Mouse (Mus musculus) liver, postnatal 0 days (tissue): ENCODE data around the gene Mrpl43. TPM values are rescaled to one million over a fixed set of nuclear protein-coding genes. Genes with fewer than 3 reads are reported as not detected.

ENCODE experiments used
- ATAC-seq: fragments of 200-750 bp; cut with Nextera tagmentation; 2 replicates; pipeline ENCODE4 v1.8.0; 2017; ENCODE audit warnings: mild to moderate bottlenecking, moderate library complexity
- DNase-seq: peaks from one replicate; pipeline ENCODE4 v3.0.0-alpha.2; 2016
- H3K27ac ChIP-seq: fragments of 300-500 bp; sonication (generic); 2 replicates; pipeline ENCODE4 v1.5.1; 2014; ENCODE audit warnings: antibody characterized with exemption, moderate library complexity, mild to moderate bottlenecking, low read depth
- H3K27me3 ChIP-seq: fragments of 300-500 bp; sonication (generic); 2 replicates; pipeline ENCODE4 v1.6.1; 2014; ENCODE audit warnings: low read length, control low read depth, mixed read lengths; ENCODE audit not compliant: insufficient read depth
- H3K36me3 ChIP-seq: fragments of 300-500 bp; sonication (generic); replicated peaks from 2 replicates; pipeline ENCODE4 v1.6.1; 2014; ENCODE audit warnings: mild to moderate bottlenecking, control low read depth, low read length, moderate library complexity, mixed read lengths; ENCODE audit not compliant: insufficient read depth
- H3K4me1 ChIP-seq: fragments of 300-500 bp; sonication (generic); 2 replicates; pipeline ENCODE4 v1.6.1; 2014; ENCODE audit warnings: antibody characterized with exemption, mild to moderate bottlenecking, control low read depth; ENCODE audit not compliant: insufficient read depth
- H3K4me2 ChIP-seq: fragments of 300-500 bp; sonication (generic); 2 replicates; pipeline ENCODE4 v1.6.1; 2014; ENCODE audit warnings: low read depth, mild to moderate bottlenecking, low read length, moderate library complexity, mixed read lengths
- H3K4me3 ChIP-seq: fragments of 300-500 bp; sonication (generic); 2 replicates; pipeline ENCODE4 v1.5.1; 2014; ENCODE audit warnings: low read depth, low read length
- H3K9ac ChIP-seq: fragments of 300-500 bp; sonication (generic); replicated peaks from 2 replicates; pipeline ENCODE4 v1.6.1; 2014; ENCODE audit warnings: mild to moderate bottlenecking, moderate library complexity
- H3K9me3 ChIP-seq: fragments of 300-500 bp; sonication (generic); 2 replicates; pipeline ENCODE4 v1.6.1; 2016; ENCODE audit warnings: mild to moderate bottlenecking, control low read depth, low read length, mixed read lengths
- CTCF ChIP-seq: sonication (generic); IDR thresholded peaks from 2 replicates; pipeline ENCODE4 v1.5.1; 2016; ENCODE audit warnings: antibody characterized with exemption, low read depth
- EP300 ChIP-seq: IDR thresholded peaks from 2 replicates; pipeline ENCODE4 v1.6.1; 2016; ENCODE audit warnings: antibody characterized with exemption, low read depth, mild to moderate bottlenecking
- WGBS: fragments of 180-500 bp; shearing (Covaris S2); extraction: QIAGEN DNeasy Blood & Tissue Kit; methylation state at CpG from one replicate; pipeline ENCODE4 v1.1.7; 2014; ENCODE audit not compliant: insufficient replicate concordance; 5-methylcytosine and 5-hydroxymethylcytosine counted together
- polyA plus RNA-seq: library from polyadenylated mRNA; unstranded; fragments of >200 nt; fragmentation: Nextera tagmentation; extraction: Ambion mirVana; gene quantifications from 2 replicates; pipeline ENCODE4 v1.2.1, GENCODE M21; 2015

Gene Mrpl43
- polyA plus RNA-seq, 1 experiment from 2014 or later = 43.8 TPM

DNA sequence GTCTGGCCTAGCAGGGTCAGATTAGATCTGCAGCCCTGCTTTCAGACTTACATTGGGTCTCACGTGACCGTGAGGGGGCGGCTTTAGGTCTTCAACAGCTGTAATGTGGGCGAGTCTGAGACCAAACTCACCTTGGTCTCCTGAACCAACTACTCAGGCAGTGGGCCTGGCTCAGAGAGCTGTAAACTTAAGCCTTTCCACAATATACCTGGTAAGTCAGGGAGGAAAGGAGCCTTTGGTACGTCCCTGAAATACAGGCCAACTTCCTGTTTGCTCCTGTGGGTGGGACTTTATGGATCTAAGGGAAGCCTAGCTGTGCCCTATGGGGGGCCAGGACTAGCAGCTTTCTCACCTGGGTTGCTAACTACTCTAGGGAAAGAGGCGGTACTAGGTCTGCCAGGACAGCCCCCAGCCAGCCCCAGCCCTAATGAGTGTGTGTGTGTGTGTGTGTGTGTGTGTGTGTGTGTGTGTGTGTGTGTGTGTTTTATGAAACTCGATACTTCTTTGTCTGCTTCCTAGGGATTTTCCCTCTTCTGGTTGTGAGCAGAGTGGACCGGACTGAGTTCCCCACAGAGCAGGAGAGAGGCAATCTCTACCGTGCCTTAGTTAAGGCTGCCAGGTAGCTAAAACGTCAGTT, 8.2 kb upstream of the Mrpl43 start, which contains the start of gene Lzts2:
Gene Lzts2 (plus strand): TSS at position 80 of the 637 bp plus-strand sequence.
- WGBS = 10% methylated on average over 10 of the region's 10 CpGs
- no peak for DNase-seq
- Histone ChIP-seq H3K4me2 (peak within 1 kb of the TSS; percentile 91), H3K4me1 (peaks cover 36% of the 10 kb centered on the region), H3K4me3 (peak within 1 kb of the TSS; percentile 59), H3K9me3 (no peaks in the 10 kb centered on the region), H3K27me3 (no peaks in the 10 kb centered on the region), H3K9ac (peak within 1 kb of the TSS; percentile 72), H3K36me3 (peaks cover 22% of the 10 kb centered on the region), H3K27ac (peak within 1 kb of the TSS; percentile 87)
- TF ChIP-seq EP300 = no peak
- ATAC-seq = peak; percentile 57

DNA sequence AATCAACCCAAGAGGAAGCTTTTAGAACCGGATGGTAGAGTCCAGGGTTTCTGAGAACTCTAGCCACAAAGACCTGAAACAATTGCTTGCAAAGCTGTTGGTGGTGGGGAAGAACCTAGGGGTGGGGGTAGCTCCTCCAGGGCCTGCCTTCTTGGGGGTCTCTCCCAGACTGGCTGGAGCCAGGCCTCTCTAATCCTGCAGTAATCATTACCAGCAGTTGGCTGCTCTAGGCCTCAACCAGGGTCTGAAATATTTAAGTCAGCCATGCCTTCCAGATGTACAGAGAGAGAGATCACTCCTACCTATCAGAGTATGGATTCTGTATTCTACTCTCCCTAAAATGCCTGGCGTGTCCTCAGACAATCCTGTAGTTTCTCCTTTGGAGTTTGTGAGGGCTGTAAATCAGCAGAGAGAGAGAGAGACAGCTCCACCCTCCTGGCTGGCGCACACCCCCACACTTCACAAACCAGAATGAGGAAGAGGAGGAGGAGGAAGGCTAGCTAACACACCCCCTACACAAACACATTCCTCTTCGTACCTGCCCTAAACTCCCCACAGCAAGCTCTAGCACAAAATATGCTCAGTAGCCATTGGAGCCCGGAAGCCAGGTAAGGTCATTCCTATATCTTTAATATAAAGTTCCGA, 7.5 kb upstream of the Mrpl43 start:
- H3K4me2 ChIP-seq = peak overlapping the region; percentile 91; the same call in 1 of the 2 replicates
- no peaks in the 10 kb centered on the region for H3K27me3 ChIP-seq
- H3K4me3 ChIP-seq = no peak overlapping the region
- WGBS = 48% methylated on average over 6 of the region's 6 CpGs
- peaks cover 25% of the 10 kb centered on the region for H3K36me3 ChIP-seq
- H3K9me3 ChIP-seq = no peaks in the 10 kb centered on the region
- ATAC-seq (no peak), DNase-seq (no peak)
- no peak overlapping the region for H3K9ac ChIP-seq
- H3K4me1 ChIP-seq = peaks cover 36% of the 10 kb centered on the region
- TF ChIP-seq EP300 (no peak), CTCF (no peak)
- H3K27ac ChIP-seq = peak overlapping the region; percentile 87

DNA sequence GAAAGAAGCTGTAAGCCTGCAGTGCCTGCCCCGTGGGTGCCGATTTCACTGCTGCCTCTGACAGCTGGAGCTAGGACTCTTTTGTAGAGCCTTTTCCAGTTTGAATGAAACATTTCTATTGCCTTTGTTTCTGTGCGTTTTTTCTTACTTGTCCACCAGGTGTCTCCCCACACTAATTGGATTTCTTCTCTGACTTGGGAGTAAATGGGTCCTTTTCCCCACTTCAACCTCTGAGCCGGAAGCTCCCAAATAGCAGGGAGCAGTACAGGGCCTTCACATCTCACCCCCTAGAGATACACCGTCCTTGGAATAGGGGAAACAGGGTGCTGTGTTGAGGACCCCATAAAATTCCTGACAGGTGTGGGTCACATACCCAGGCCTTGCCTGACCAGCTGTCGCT, 6.4 kb upstream of the Mrpl43 start:
- Histone ChIP-seq H3K27me3 (no peaks in the 10 kb centered on the region), H3K4me1 (peaks cover 41% of the 10 kb centered on the region), H3K27ac (no peak overlapping the region), H3K4me3 (no peak overlapping the region), H3K4me2 (no peak overlapping the region), H3K9ac (no peak overlapping the region), H3K9me3 (no peaks in the 10 kb centered on the region), H3K36me3 (peaks cover 25% of the 10 kb centered on the region)
- TF ChIP-seq CTCF = peak; percentile 60
- TF ChIP-seq EP300 = no peak
- no peak for DNase-seq
- ATAC-seq = no peak
- WGBS = 55% methylated on average over 6 of the region's 6 CpGs

DNA sequence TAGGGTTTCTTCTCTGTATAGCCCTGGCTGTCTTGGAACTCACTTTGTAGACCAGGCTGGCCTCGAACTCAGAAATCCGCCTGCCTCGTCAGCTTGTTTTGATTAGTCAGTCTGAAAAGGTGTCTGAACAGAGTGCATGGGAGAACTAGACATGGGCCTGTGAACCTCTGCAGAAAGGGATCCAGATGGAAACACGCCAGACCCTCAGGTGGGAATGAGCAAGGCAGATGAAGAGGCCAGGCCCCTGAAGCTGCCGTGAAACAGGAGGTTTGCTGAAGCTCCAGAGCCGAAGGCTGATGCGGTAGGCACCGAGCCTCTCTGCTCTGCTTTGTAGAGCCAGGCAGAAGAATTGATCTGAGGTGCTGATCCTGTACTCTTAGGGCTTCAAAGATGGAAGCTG, 6.0 kb upstream of the Mrpl43 start:
- Histone ChIP-seq H3K4me1 (peaks cover 44% of the 10 kb centered on the region), H3K27me3 (no peaks in the 10 kb centered on the region), H3K4me2 (no peak overlapping the region), H3K4me3 (no peak overlapping the region), H3K9ac (no peak overlapping the region), H3K9me3 (no peaks in the 10 kb centered on the region), H3K27ac (no peak overlapping the region), H3K36me3 (peaks cover 25% of the 10 kb centered on the region)
- TF ChIP-seq CTCF (no peak), EP300 (no peak)
- whole genome bisulfite sequencing = 85% methylated on average over 8 of the region's 8 CpGs
- ATAC-seq (no peak), DNase-seq (no peak)

DNA sequence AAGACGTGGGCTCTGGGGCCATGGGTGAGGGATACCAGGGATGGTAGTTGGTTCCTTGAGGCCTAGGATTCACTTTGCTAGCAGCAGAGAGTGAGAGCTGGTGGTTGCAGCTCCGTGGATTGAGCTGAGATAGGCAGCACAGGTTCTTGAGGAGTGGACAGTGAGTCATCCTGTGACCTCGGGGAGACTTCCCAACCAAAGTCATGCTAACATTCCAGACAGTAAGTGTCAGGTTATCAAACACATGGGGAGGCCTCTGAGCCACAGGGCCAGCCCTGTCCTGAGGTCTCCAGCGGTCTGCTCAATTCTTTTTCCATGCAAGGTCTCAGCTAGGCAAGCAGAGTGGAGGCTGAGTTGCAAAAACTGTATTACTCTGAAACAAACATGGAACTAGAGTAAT, 4.4 kb upstream of the Mrpl43 start:
- whole genome bisulfite sequencing = 76% methylated on average over 4 of the region's 4 CpGs
- TF ChIP-seq EP300 (no peak), CTCF (no peak)
- Histone ChIP-seq H3K4me2 (no peak overlapping the region), H3K27me3 (no peaks in the 10 kb centered on the region), H3K4me3 (no peak overlapping the region), H3K27ac (no peak overlapping the region), H3K36me3 (peaks cover 25% of the 10 kb centered on the region), H3K9me3 (no peaks in the 10 kb centered on the region), H3K4me1 (peaks cover 36% of the 10 kb centered on the region), H3K9ac (no peak overlapping the region)
- no peak for DNase-seq
- no peak for ATAC-seq

DNA sequence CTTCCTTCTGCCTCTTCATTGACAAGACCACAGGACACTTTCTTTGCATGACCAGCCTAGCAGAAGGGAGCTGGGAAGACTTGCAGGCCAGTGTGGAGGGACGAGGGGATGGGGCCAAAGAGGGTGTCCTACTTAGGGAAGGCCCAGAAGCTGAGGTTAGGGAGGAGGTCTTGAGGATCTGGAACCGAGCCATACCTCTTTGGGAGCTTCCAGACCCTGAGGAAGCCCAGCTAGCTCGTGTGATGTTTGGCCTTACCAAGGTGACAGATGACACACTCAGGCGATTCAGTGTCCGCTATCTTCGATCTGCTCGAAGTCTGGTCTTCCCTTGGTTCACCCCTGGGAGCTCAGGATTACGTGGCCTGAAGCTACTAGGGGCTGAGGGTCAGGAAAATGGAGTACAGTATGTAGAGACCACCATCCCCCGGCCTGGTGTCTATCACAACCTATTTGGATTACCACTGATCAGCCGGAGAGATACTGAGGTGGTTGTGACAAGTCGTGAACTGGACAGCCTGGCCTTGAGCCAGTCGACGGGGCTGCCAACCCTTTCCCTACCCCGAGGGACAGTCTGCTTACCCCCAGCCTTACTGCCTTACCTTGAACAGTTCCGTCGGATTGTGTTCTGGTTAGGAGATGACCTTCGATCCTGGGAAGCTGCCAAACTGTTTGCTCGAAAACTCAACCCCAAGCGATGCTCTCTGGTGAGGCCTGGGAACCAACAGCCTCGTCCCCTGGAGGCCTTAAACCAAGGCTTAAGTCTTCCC, 1.4 kb upstream of the Mrpl43 start:
- no peak for ATAC-seq
- Histone ChIP-seq H3K4me3 (peak overlapping the region; percentile 95), H3K27me3 (no peaks in the 10 kb centered on the region), H3K9ac (peak overlapping the region; percentile 92), H3K4me1 (peaks cover 20% of the 10 kb centered on the region), H3K36me3 (peaks cover 35% of the 10 kb centered on the region), H3K4me2 (peak overlapping the region; percentile 88), H3K9me3 (no peaks in the 10 kb centered on the region), H3K27ac (peak overlapping the region; percentile 66)
- WGBS = 59% methylated on average over 20 of the region's 20 CpGs
- peak; percentile 65 for DNase-seq
- TF ChIP-seq EP300 = no peak
- TF ChIP-seq CTCF = no peak
